Mouse (Mus musculus): Measurements from ENCODE around the gene Sgk1. TPM values are rescaled to one million over a fixed set of nuclear protein-coding genes. Genes with fewer than 3 reads are reported as not detected.
A peak's percentile ranks its signal among the peaks of the same experiment; 100 is the strongest.
"Not testable (repeated sequence)": the region's sequence is repeated elsewhere in the genome, so short reads cannot be mapped to it uniquely, and the experiment has no call there.

Gene Sgk1
- polyA plus RNA-seq, 1 experiment from 2014 or later, result 71.0 TPM

DNA sequence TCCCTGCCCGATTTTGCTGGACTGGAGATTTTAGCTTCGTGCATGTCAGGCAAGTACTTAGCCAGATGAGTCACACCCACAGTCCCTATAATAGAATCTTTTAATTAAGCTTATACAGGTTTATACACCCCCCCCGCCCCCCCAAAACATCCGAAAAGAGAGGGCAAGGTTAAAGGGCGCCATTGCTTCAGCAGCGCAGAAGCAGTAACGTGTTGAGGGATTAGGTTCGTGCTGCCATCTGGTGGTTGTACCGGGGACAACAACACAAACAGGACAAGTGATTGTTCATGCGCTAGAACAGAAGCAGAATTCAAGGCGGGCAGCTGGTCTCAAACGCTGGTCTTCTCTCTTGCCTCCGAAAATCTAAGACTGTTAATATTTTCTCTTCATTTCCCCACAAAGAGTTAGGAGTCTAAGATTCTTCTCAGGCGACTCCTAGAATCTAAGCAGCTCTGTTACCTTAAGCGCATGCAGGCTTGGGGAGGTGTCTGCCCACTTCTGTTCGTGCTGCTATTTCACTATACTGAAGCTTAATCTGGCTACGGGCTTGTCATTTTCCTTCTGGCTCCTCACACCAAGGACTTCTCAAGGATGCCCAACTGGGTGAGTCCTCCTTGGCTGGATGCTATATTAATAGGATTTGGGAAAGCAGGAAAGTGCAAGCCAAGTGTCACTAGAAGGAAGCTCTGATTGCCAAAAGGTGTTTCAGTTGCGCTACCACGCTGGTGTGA, 128.3 kb downstream of the Sgk1 start:
- no peak overlapping the region for H3K27ac ChIP-seq (ENCODE audit: low read length)
- H3K27me3 ChIP-seq (ENCODE audit: control insufficient read depth, insufficient read depth, low read depth, low read length), result no peaks in the 10 kb centered on the region
- no peaks in the 10 kb centered on the region for H3K4me1 ChIP-seq (replicated peaks; ENCODE audit: control insufficient read depth, insufficient read depth, low read length)
- ATAC-seq (ENCODE audit: low read depth), result no peak
- H3K9ac ChIP-seq (ENCODE audit: low read length), result no peak overlapping the region
- H3K9me3 ChIP-seq (ENCODE audit: control insufficient read depth, low read length), result no peaks in the 10 kb centered on the region
- 32% methylated on average over 19 of the region's 19 CpGs for WGBS
- H3K4me3 ChIP-seq (ENCODE audit: low read length), result no peak overlapping the region
- H3K4me2 ChIP-seq (ENCODE audit: low read depth, low read length), result peak overlapping the region; percentile 41
- H3K36me3 ChIP-seq (ENCODE audit: control insufficient read depth, insufficient read depth, low read length), result no peaks in the 10 kb centered on the region

DNA sequence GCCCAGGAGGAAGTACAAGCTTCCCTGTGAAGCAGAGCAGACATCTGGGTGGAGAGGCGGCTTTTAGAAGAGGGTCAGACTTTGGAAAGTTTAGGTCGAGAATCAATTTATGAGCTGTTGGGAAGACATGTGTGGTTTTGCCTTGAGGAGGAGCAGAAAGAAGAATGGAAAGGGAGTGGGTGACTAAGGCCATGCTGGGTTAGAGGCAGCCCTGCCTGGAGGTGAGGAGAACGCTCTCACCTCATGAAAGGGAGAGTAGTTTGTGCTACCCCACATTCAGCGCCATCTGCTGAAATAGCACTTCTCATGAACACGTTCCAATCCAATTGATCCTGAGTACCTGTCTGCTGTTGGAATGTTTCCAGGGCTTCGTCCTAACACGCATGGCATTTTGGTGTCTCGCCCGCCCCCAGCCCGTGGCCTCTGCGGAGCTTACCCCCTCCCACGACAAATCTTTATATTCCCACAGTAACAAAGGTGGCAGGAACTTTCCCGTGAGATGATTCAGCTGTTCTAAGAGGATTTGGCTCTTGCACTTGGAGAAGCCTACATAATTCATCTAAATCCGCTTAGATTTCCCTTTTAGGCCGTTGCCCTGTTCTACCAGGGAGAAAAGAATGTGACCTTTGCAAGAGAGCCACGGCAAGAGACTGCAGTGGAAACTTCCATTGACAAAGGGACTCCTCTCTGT, 135.6 kb downstream of the Sgk1 start:
- Histone ChIP-seq H3K27me3 (ENCODE audit: control insufficient read depth, insufficient read depth, low read depth, low read length) (no peaks in the 10 kb centered on the region), H3K4me1 (replicated peaks; ENCODE audit: control insufficient read depth, insufficient read depth, low read length) (no peaks in the 10 kb centered on the region), H3K9ac (ENCODE audit: low read length) (no peak overlapping the region), H3K4me2 (ENCODE audit: low read depth, low read length) (no peak overlapping the region), H3K36me3 (ENCODE audit: control insufficient read depth, insufficient read depth, low read length) (no peaks in the 10 kb centered on the region), H3K9me3 (ENCODE audit: control insufficient read depth, low read length) (no peaks in the 10 kb centered on the region), H3K4me3 (ENCODE audit: low read length) (no peak overlapping the region), H3K27ac (ENCODE audit: low read length) (no peak overlapping the region)
- 49% methylated on average over 16 of the region's 16 CpGs for WGBS
- no peak for ATAC-seq (ENCODE audit: low read depth)

DNA sequence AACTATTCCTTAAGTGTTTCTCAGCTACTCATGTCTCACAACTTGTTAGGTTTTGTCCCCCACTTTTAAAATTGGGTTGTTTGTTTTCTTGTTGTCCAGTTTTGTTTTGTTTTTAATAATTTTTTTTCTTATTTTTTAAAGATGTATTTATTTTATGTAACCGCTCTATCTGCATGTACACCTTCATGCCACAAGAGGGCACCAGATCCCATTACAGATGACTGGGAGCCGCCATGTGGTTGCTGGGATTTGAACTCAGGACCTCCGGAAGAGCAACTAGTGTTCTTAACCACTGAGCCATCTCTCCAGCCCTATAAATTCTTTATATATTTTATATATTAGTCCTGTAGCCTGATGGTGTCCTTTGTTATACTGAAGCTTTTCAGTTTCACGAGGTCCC, 136.6 kb downstream of the Sgk1 start:
- Histone ChIP-seq H3K27me3 (ENCODE audit: control insufficient read depth, insufficient read depth, low read depth, low read length) (no peaks in the 10 kb centered on the region), H3K4me2 (ENCODE audit: low read depth, low read length) (no peak overlapping the region), H3K9ac (ENCODE audit: low read length) (no peak overlapping the region), H3K9me3 (ENCODE audit: control insufficient read depth, low read length) (no peaks in the 10 kb centered on the region), H3K27ac (ENCODE audit: low read length) (no peak overlapping the region), H3K4me1 (replicated peaks; ENCODE audit: control insufficient read depth, insufficient read depth, low read length) (no peaks in the 10 kb centered on the region), H3K36me3 (ENCODE audit: control insufficient read depth, insufficient read depth, low read length) (no peaks in the 10 kb centered on the region), H3K4me3 (ENCODE audit: low read length) (no peak overlapping the region)
- 87% methylated on average over 4 of the region's 4 CpGs for WGBS
- ATAC-seq (ENCODE audit: low read depth), result no peak

DNA sequence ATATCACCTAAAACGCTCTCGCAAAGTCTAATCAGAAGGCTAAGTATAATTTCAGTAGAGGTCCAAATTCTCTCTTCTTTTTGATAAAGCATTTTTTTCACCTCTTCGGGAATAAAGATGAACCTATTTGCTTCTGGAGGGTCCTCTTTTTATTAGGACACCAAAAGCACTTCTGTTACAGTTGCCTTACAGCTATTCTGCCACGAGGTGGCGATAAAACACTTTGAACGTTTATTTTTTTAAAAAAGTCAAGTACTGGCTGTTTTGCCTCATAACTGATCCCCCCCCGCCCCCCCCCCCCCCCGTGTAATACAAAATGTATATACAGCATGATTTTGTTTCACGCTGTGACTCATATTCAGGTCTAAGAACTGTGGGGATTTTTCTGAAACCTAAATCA, 152.3 kb downstream of the Sgk1 start:
- Histone ChIP-seq H3K27me3 (ENCODE audit: control insufficient read depth, insufficient read depth, low read depth, low read length) (no peaks in the 10 kb centered on the region), H3K4me1 (replicated peaks; ENCODE audit: control insufficient read depth, insufficient read depth, low read length) (no peaks in the 10 kb centered on the region), H3K9ac (ENCODE audit: low read length) (no peak overlapping the region), H3K4me2 (ENCODE audit: low read depth, low read length) (no peak overlapping the region), H3K27ac (ENCODE audit: low read length) (no peak overlapping the region), H3K36me3 (ENCODE audit: control insufficient read depth, insufficient read depth, low read length) (no peaks in the 10 kb centered on the region), H3K4me3 (ENCODE audit: low read length) (no peak overlapping the region), H3K9me3 (ENCODE audit: control insufficient read depth, low read length) (no peaks in the 10 kb centered on the region)
- ATAC-seq (ENCODE audit: low read depth), result no peak
- WGBS, result 6% methylated on average over 9 of the region's 9 CpGs

DNA sequence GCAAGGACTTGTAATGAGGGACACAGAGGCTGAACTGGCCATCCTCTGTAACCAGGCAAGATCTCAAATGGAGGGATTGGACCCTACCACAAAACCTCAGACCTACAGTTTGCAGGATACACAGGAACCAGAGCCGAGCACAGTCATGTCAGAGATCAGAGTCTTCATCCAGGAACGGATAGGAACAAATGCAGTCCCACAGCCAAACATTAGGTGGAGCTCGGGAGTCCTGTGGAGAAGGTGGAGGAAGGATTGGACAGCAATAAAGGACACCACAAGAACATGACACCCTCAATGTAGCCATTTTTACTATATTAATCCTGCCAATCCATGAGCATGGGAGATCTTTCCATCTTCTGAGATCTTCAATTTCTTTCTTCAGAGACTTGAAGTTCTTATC, 154.3 kb downstream of the Sgk1 start:
- H3K27ac ChIP-seq (ENCODE audit: low read length), result not testable (repeated sequence)
- 3% methylated on average over 3 of the region's 3 CpGs for WGBS

More for the DNA sequence above, 154.3 kb downstream of the Sgk1 start:
- ATAC-seq (ENCODE audit: low read depth); H3K4me1 ChIP-seq (replicated peaks; ENCODE audit: control insufficient read depth, insufficient read depth, low read length); H3K4me2 ChIP-seq (ENCODE audit: low read depth, low read length); H3K4me3 ChIP-seq (ENCODE audit: low read length); H3K36me3 ChIP-seq (ENCODE audit: control insufficient read depth, insufficient read depth, low read length); H3K9ac ChIP-seq (ENCODE audit: low read length); H3K27me3 ChIP-seq (ENCODE audit: control insufficient read depth, insufficient read depth, low read depth, low read length); H3K9me3 ChIP-seq (ENCODE audit: control insufficient read depth, low read length): not testable (repeated sequence)

Other genes starting within 250 kb of the Sgk1 start
- gene 4930444G20Rik, start 185.9 kb downstream of the Sgk1 start, polyA plus RNA-seq (2015; fragmentation: Nextera tagmentation; extraction: Ambion mirVana), result not detected in 2 replicates